Mouse (Mus musculus): Measurements from ENCODE around the gene Meig1.
A peak's percentile ranks its signal among the peaks of the same experiment; 100 is the strongest.
"Not testable (repeated sequence)": the region's sequence is repeated elsewhere in the genome, so short reads cannot be mapped to it uniquely, and the experiment has no call there.

The Meig1 gene

DNA sequence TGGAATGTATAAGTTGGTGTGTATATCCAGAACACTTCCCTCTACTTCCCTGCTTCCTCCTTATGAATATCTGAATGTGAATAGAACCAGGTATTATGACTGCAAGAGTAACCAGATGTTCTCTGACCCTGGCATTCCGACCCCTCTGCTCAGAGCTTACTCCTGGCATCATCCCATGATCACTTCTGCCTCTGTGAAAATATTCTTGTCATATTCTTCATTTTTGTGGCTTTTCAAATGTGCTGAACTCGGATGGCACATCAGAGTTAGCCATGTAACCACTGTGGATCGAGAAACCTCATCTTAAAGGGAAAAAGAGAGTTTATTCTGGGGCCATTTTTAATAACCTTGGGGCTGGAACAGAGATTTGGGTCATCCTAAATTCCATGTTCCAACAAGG, at the start of gene Meig1:
Gene Meig1 (minus strand): TSS at position 101 of the 400 bp plus-strand sequence.
- DNase-seq (ENCODE audit: low spot score in 2 of 2) = no peak

DNA sequence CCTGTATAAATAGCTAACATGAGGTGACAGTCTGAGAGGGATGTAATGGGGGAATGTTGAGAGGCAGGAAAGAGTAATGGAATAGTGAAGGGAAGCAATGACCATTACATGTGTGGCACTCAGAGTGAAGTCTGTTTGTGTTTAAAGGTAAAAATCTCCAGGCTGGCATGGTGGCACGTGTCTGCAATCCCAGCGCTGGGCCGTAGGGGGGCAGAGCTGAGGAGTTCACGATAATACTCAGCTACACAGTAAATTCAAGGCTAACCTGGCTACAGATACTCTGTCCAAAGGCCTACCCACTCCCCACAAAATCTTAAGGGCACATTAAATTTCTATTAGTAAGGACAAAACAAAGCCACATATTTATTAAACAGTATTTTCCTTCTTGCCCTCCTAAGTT, 34.1 kb upstream of the Meig1 start:
- no peak for DNase-seq (ENCODE audit: low spot score in 2 of 2)

DNA sequence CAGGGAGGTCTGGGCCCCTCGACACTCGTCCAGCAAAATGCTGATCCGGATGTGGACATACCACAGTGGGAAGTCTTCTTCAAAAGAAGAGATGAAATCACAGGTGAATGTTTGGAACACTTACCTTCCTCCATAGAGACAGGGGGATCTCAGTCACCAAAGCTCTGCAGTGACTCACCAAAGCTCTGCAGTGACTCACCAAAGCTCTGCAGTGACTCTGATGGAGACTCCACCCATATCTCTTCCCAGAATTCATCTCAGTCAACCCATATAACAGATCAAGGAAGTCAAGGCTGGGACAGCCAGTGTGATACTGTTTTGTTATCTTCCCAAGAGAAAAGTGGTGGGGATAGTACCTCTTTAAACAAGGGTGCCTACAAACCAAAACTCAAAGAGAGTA, 30.6 kb upstream of the Meig1 start:
- DNase-seq (ENCODE audit: low spot score in 2 of 2) = no peak

DNA sequence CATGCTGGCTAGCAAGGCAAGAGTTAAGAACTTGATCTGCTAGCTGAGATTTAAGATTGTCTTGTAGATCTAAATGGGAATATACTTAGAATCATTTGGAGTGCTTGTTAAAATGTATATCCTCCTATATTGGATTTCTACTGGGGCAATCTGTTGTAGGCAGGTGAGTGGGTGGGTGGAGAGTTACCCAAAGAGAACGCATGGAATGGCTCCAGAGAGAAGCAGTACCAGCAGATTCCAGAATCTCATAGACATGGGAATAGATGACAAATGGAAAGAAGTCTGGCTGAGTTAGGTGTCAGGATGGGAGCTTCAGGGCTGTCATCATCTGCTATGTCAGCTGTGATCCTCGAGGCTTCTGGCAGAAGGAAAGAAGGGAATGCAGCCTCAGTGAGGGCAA, 27.0 kb upstream of the Meig1 start:
- DNase-seq (ENCODE audit: low spot score in 2 of 2) = no peak

GRCm38 (mm10) chr2:3445984-3446383, 23.5 kb upstream of the Meig1 start:
- no peak for DNase-seq (ENCODE audit: low spot score in 2 of 2)

- DNase-seq (ENCODE audit: low spot score in 2 of 2) = no peak
These were observed 21.8 kb upstream of the Meig1 start for GRCm38 (mm10) chr2:3444206-3444605.

GRCm38 (mm10) chr2:3437956-3438355, 15.5 kb upstream of the Meig1 start:
- DNase-seq (ENCODE audit: low spot score in 2 of 2) = no peak

GRCm38 (mm10) chr2:3435369-3436061, 13.1 kb upstream of the Meig1 start:
- no peak for DNase-seq (ENCODE audit: low spot score in 2 of 2)

DNA sequence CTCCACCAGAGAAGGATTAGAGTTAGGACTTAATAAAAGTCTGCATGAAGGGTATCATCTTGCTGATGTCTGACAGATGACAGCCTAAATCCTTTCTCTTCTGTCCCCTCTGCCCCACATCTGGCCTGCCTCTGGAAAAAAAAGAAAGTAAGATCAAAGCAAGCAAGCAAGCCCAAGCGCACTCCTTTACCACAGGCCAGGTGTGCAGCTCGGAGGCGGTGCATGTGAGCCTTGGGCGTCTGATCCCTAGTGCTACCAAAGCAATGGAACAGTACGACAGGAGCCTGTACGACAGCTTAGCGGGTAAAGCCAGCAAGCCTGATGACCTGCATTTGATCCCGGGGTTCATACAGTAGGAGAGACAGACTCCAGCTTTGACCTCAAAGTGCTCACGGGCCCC, 8.5 kb upstream of the Meig1 start:
- no peak for DNase-seq (ENCODE audit: low spot score in 2 of 2)

DNA sequence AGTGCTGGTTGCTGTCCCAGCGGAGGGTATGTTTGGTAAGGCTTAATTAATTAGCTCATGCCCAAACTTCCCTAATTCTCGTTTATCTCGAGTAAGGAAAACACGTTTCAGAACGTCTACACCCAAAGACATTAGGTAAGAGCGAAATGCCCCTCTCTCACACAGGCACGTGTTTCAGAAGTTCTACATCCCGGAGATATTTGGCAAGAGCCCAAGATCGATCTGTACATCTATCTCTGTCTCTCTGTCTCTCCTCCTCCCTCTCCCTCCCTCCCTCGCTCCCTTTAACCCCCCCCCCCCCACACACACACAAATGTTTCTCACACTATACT, 2.1 kb upstream of the Meig1 start:
- DNase-seq (ENCODE audit: low spot score in 2 of 2) = no peak

DNA sequence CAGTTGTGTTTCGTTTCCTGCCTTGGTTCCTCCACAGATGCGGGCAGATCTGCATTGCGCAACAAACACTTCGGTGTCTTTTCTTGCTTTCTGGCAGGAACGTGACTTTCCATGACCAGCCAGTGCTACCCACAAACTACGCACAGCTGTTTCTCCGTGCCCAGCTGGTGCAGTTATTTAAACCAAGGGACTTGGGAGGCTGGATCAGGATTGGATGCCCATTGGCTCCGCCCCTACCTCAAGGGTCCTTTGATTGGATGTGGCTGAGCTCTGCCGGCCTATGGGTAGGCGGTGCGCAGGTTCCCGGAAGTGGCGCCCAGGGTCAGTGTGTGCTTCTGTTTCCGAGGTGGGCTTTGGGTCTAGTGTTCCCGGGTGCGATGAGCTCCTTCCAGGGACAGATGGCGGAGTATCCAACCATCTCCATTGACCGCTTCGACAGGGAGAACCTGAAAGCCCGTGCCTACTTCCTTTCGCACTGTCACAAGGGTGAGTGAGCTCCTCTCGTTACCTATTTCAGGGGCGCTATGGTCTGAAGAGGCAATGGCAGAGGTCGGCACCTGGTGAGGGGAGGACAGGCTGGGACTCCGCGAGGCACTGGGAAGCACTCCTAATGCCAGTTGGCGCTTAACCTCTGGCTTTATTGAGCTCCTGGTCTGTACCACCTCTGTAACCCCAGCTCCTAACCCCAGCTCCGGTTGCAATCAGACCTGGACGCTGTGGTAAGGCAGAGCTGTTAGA, 1.6 kb upstream of the Meig1 start, which contains the start of gene Dclre1c:
Gene Dclre1c (plus strand): TSS at position 291 of the 738 bp plus-strand sequence.
- peak; percentile 79 to 80 for DNase-seq (ENCODE audit: low spot score in 2 of 2)

DNA sequence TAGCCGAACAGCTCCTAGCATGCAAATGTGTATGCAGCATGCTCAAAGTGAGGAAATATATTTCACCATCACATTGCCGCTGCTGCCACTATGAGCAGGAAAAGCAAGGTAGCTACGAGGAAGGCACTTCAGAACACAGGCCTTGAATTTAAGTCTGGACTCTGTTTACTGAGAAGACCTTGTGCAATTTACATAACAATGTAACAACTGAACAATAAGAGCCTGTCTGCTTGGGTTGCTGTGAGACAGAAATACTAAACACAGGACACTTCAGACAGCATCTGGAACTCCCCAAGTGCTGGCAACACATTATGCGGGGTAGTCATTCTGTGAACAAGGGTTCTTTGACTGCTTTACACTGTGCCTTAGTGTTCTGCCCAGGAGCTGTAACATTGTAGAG, 2.3 kb downstream of the Meig1 start:
- no peak for DNase-seq (ENCODE audit: low spot score in 2 of 2)

DNA sequence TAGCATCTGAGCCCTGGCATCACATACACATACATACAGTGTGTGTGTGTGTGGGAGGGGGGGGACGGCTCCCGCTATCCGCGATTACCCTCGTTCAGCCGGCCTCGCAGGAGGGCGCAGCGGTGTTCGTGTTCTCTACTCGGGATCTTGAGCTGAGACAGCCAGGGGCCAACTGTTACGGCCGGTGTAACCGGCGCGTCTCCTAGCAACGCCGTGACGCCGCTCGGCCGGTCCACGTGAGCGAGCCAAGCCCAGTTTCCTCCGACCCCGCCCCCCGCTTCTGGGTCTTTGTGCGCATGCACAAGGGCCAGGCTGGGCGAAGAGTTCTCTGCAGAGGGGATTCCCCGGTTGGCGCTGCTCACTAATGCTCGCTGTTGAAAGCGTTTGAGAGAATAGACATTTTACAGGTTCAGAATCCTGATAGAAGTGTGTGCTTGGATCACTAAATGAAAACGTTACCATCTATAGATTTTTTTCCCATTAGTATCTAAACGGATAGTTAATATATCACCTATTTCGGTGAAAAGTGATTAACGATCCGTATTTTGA, 3.5 kb downstream of the Meig1 start:
- DNase-seq (ENCODE audit: low spot score in 2 of 2) = peak; percentile 84 to 90

GRCm38 (mm10) chr2:3415676-3416075, 6.8 kb downstream of the Meig1 start:
- DNase-seq (ENCODE audit: low spot score in 2 of 2) = no peak

GRCm38 (mm10) chr2:3414241-3414640, 8.2 kb downstream of the Meig1 start:
- DNase-seq (ENCODE audit: low spot score in 2 of 2) = peak; percentile 19 to 47

GRCm38 (mm10) chr2:3407756-3408155, 14.7 kb downstream of the Meig1 start:
- DNase-seq (ENCODE audit: low spot score in 2 of 2) = no peak

GRCm38 (mm10) chr2:3405981-3406380, 16.5 kb downstream of the Meig1 start:
- no peak for DNase-seq (ENCODE audit: low spot score in 2 of 2)

GRCm38 (mm10) chr2:3397110-3397509, 25.3 kb downstream of the Meig1 start, which contains the start of gene Olah:
TSS of gene Olah (minus strand) at chr2:3397210.
- DNase-seq (ENCODE audit: low spot score in 2 of 2) = not testable (repeated sequence)

DNA sequence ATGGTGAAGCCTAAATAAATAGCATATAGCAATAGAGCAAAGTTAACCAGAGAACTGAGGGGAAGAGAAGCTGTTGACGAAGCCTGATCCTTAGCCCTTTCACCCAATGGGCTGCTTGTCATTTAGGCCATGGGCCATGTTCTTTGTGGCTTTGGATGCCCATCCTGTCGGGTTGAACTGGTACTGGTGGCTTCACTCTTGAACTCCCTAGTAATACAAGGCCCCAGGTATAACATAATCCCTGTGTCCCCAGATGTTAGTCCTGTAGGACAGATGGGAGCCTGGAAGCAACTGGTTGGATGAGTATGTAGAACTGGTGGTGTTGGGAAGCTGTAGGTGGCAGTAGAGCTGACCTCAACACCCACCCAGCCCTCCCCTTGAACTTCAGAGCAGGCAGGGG, 30.5 kb downstream of the Meig1 start:
- DNase-seq (ENCODE audit: low spot score in 2 of 2) = no peak

DNA sequence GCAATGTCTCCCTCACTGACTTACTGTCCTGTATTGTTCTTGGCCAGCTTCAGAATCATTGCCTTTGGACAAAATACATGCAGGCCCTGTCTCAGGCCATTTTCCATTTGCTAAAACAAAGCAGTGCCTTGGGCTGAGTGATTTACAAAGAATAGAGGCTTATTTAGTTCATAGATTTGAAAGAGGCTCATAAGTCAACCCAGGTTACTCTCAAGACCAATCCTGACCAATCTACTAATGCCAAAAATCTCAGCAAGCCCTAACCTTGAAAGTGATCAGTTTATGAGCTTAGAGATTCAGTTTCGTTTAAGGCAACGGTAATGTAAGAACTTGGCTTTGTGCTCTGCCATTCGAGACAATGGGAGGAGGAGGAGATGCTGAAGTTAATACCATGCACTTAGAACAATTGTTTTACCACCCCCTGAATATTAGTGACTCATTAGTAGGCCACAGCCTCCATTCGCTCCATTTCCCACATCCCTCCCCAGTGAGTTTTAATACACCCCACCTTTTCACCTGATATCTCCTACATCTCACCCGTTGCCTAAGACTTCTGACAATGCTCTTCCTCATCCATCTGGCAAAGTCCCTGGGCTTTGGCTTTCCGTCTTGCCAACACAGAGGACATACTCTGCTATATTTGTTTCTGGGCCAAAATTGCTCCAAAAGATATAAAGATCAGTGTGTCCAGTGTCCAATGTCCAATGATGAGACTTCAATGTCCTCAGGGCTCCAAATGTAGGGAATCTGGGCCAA, 35.2 kb downstream of the Meig1 start:
- DNase-seq (ENCODE audit: low spot score in 2 of 2) = no peak

- no peak for DNase-seq (ENCODE audit: low spot score in 2 of 2)
These were observed 57.3 kb downstream of the Meig1 start for GRCm38 (mm10) chr2:3365127-3365526.

DNA sequence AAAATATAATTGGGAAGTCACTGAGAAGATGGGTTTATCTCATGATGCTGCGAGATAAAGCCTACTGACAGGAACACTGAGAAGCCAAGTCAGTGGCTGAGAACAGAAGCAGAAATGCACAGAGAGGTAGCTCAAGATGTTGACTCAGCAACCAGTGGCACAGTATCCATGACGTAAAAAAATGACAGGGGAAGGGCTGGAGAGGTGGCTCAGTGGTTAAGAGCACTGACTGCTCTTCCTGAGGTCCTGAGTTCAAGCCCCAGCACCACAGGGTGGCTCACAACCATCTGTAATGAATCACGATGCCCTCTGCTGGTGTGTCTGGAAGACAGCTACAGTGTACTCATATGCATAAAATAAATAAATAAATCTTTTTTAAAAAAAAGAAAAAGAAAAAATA, 61.4 kb downstream of the Meig1 start:
- DNase-seq (ENCODE audit: low spot score in 2 of 2) = no peak
